Mouse (Mus musculus) limb, embryonic 13.5 days (tissue): ENCODE results near the gene Vwf. TPM values are rescaled to one million over a fixed set of nuclear protein-coding genes. Genes with fewer than 3 reads are reported as not detected.

ENCODE experiments used
- ATAC-seq: fragments of 200-750 bp; cut with Nextera tagmentation; 2 replicates; pipeline ENCODE4 v1.8.0; 2017; ENCODE audit warnings: low read depth, moderate number of reproducible peaks, moderate TSS enrichment; ENCODE audit not compliant: low FRiP score
- H3K27ac ChIP-seq: fragments of 300-500 bp; sonication (generic); 2 replicates; pipeline ENCODE4 v1.5.1; 2015; ENCODE audit warnings: inconsistent platforms, mild to moderate bottlenecking, moderate library complexity
- H3K27me3 ChIP-seq: fragments of 300-500 bp; sonication (generic); 2 replicates; pipeline ENCODE4 v1.6.1; 2015; ENCODE audit warnings: mild to moderate bottlenecking, inconsistent platforms
- H3K36me3 ChIP-seq: fragments of 300-500 bp; sonication (generic); 2 replicates; pipeline ENCODE4 v1.6.1; 2015; ENCODE audit warnings: inconsistent platforms, mild to moderate bottlenecking, moderate library complexity
- H3K4me1 ChIP-seq: fragments of 300-500 bp; sonication (generic); 2 replicates; pipeline ENCODE4 v1.6.1; 2015; ENCODE audit warnings: inconsistent platforms
- H3K4me2 ChIP-seq: fragments of 300-500 bp; sonication (generic); replicated peaks from 2 replicates; pipeline ENCODE4 v1.6.1; 2015; ENCODE audit warnings: inconsistent platforms, mild to moderate bottlenecking, moderate library complexity
- H3K4me3 ChIP-seq: fragments of 300-500 bp; sonication (generic); 2 replicates; pipeline ENCODE4 v1.5.1; 2015; ENCODE audit warnings: moderate library complexity, mild to moderate bottlenecking, inconsistent platforms
- H3K9ac ChIP-seq: fragments of 300-500 bp; sonication (generic); 2 replicates; pipeline ENCODE4 v1.6.1; 2015; ENCODE audit warnings: mild to moderate bottlenecking, inconsistent platforms
- H3K9me3 ChIP-seq: fragments of 300-500 bp; sonication (generic); 2 replicates; pipeline ENCODE4 v1.6.1; 2016; ENCODE audit warnings: inconsistent platforms
- WGBS: fragments of 180-500 bp; shearing (Covaris S2); methylation state at CpG from one replicate; pipeline ENCODE4 v1.1.7; 2015; 5-methylcytosine and 5-hydroxymethylcytosine counted together
- polyA plus RNA-seq: library from polyadenylated mRNA; unstranded; fragments of >200 nt; fragmentation: Nextera tagmentation; extraction: Ambion mirVana; gene quantifications from 2 replicates; pipeline ENCODE4 v1.2.1, GENCODE M21; 2015

Vwf gene
- polyA plus RNA-seq, 1 experiment from 2014 or later: 6.9 TPM

- H3K4me3 ChIP-seq: no peak overlapping the region
- no peaks in the 10 kb centered on the region for H3K27me3 ChIP-seq
- ATAC-seq: no peak
- 71% methylated on average over 9 of the region's 9 CpGs for WGBS
- no peaks in the 10 kb centered on the region for H3K9me3 ChIP-seq
- H3K4me1 ChIP-seq: peaks cover 17% of the 10 kb centered on the region
- no peaks in the 10 kb centered on the region for H3K36me3 ChIP-seq
- no peak overlapping the region for H3K4me2 ChIP-seq
- no peak overlapping the region for H3K9ac ChIP-seq
- H3K27ac ChIP-seq: no peak overlapping the region
Measured at GRCm38 (mm10) chr6:125577301-125577700, 30.7 kb downstream of the Vwf start.

GRCm38 (mm10) chr6:125577882-125578646 lies 31.5 kb downstream of the Vwf start:
- peaks cover 10% of the 10 kb centered on the region for H3K4me1 ChIP-seq
- no peak overlapping the region for H3K27ac ChIP-seq
- H3K4me2 ChIP-seq: no peak overlapping the region
- no peak for ATAC-seq
- no peaks in the 10 kb centered on the region for H3K9me3 ChIP-seq
- H3K9ac ChIP-seq: no peak overlapping the region
- H3K36me3 ChIP-seq: no peaks in the 10 kb centered on the region
- H3K27me3 ChIP-seq: no peaks in the 10 kb centered on the region
- WGBS: 52% methylated on average over 11 of the region's 11 CpGs
- no peak overlapping the region for H3K4me3 ChIP-seq

- no peaks in the 10 kb centered on the region for H3K36me3 ChIP-seq
- H3K4me2 ChIP-seq: no peak overlapping the region
- no peak overlapping the region for H3K27ac ChIP-seq
- ATAC-seq: no peak
- 85% methylated on average over 7 of the region's 7 CpGs for WGBS
- peaks cover 4% of the 10 kb centered on the region for H3K4me1 ChIP-seq
- no peaks in the 10 kb centered on the region for H3K9me3 ChIP-seq
- no peaks in the 10 kb centered on the region for H3K27me3 ChIP-seq
- no peak overlapping the region for H3K9ac ChIP-seq
- no peak overlapping the region for H3K4me3 ChIP-seq
Measured at GRCm38 (mm10) chr6:125578647-125579011, 32.1 kb downstream of the Vwf start.

GRCm38 (mm10) chr6:125579864-125580263 lies 33.3 kb downstream of the Vwf start:
- no peaks in the 10 kb centered on the region for H3K9me3 ChIP-seq
- H3K27me3 ChIP-seq: no peaks in the 10 kb centered on the region
- WGBS: 95% methylated on average over 2 of the region's 2 CpGs
- no peaks in the 10 kb centered on the region for H3K36me3 ChIP-seq
- ATAC-seq: no peak
- H3K4me2 ChIP-seq: no peak overlapping the region
- no peak overlapping the region for H3K27ac ChIP-seq
- peaks cover 3% of the 10 kb centered on the region; the same call in 1 of the 2 replicates for H3K4me1 ChIP-seq
- no peak overlapping the region for H3K4me3 ChIP-seq
- H3K9ac ChIP-seq: no peak overlapping the region

- Histone ChIP-seq H3K27ac (no peak overlapping the region), H3K4me1 (peaks cover 21% of the 10 kb centered on the region; the same call in 1 of the 2 replicates), H3K4me3 (no peak overlapping the region), H3K4me2 (no peak overlapping the region), H3K9ac (no peak overlapping the region), H3K36me3 (no peaks in the 10 kb centered on the region), H3K27me3 (no peaks in the 10 kb centered on the region), H3K9me3 (no peaks in the 10 kb centered on the region)
- WGBS: 89% methylated on average over 6 of the region's 6 CpGs
- no peak for ATAC-seq
Measured at GRCm38 (mm10) chr6:125583666-125584065, 37.1 kb downstream of the Vwf start.

- no peak overlapping the region for H3K9ac ChIP-seq
- H3K27me3 ChIP-seq: no peaks in the 10 kb centered on the region
- no peak overlapping the region for H3K4me3 ChIP-seq
- WGBS: 93% methylated on average over 15 of the region's 15 CpGs
- ATAC-seq: no peak
- H3K27ac ChIP-seq: no peak overlapping the region
- H3K4me1 ChIP-seq: peaks cover 21% of the 10 kb centered on the region; the same call in 1 of the 2 replicates
- no peaks in the 10 kb centered on the region for H3K36me3 ChIP-seq
- H3K9me3 ChIP-seq: no peaks in the 10 kb centered on the region
- H3K4me2 ChIP-seq: no peak overlapping the region
Measured at GRCm38 (mm10) chr6:125584266-125584665, 37.7 kb downstream of the Vwf start.

- Histone ChIP-seq H3K27ac (no peak overlapping the region), H3K36me3 (no peaks in the 10 kb centered on the region), H3K9me3 (no peaks in the 10 kb centered on the region), H3K4me2 (no peak overlapping the region), H3K9ac (no peak overlapping the region), H3K27me3 (no peaks in the 10 kb centered on the region), H3K4me3 (no peak overlapping the region), H3K4me1 (peaks cover 21% of the 10 kb centered on the region; the same call in 1 of the 2 replicates)
- 62% methylated on average over 3 of the region's 3 CpGs for WGBS
- ATAC-seq: no peak
Measured at GRCm38 (mm10) chr6:125585579-125585978, 39.0 kb downstream of the Vwf start.

GRCm38 (mm10) chr6:125586042-125586566 lies 39.5 kb downstream of the Vwf start:
- ATAC-seq: no peak
- no peaks in the 10 kb centered on the region for H3K36me3 ChIP-seq
- peaks cover 21% of the 10 kb centered on the region; the same call in 1 of the 2 replicates for H3K4me1 ChIP-seq
- no peaks in the 10 kb centered on the region for H3K9me3 ChIP-seq
- H3K27me3 ChIP-seq: no peaks in the 10 kb centered on the region
- no peak overlapping the region for H3K4me3 ChIP-seq
- H3K4me2 ChIP-seq: no peak overlapping the region
- WGBS: 95% methylated on average over 4 of the region's 4 CpGs
- H3K27ac ChIP-seq: no peak overlapping the region
- H3K9ac ChIP-seq: no peak overlapping the region

- H3K27ac ChIP-seq: no peak overlapping the region
- ATAC-seq: no peak
- H3K4me3 ChIP-seq: no peak overlapping the region
- 95% methylated on average over 12 of the region's 12 CpGs for WGBS
- no peaks in the 10 kb centered on the region for H3K9me3 ChIP-seq
- no peak overlapping the region for H3K9ac ChIP-seq
- no peaks in the 10 kb centered on the region for H3K27me3 ChIP-seq
- H3K4me2 ChIP-seq: no peak overlapping the region
- H3K36me3 ChIP-seq: no peaks in the 10 kb centered on the region
- peaks cover 21% of the 10 kb centered on the region; the same call in 1 of the 2 replicates for H3K4me1 ChIP-seq
Measured at GRCm38 (mm10) chr6:125588241-125588640, 41.7 kb downstream of the Vwf start.

GRCm38 (mm10) chr6:125589075-125589474 lies 42.5 kb downstream of the Vwf start:
- H3K27ac ChIP-seq: no peak overlapping the region
- no peak for ATAC-seq
- peaks cover 21% of the 10 kb centered on the region; the same call in 1 of the 2 replicates for H3K4me1 ChIP-seq
- no peaks in the 10 kb centered on the region for H3K36me3 ChIP-seq
- H3K4me3 ChIP-seq: no peak overlapping the region
- no peaks in the 10 kb centered on the region for H3K9me3 ChIP-seq
- H3K9ac ChIP-seq: no peak overlapping the region
- no peak overlapping the region for H3K4me2 ChIP-seq
- H3K27me3 ChIP-seq: no peaks in the 10 kb centered on the region
- WGBS: 71% methylated on average over 8 of the region's 8 CpGs

- Histone ChIP-seq H3K27me3 (no peaks in the 10 kb centered on the region), H3K9ac (no peak overlapping the region)
- WGBS: 88% methylated on average over 7 of the region's 7 CpGs
Measured at GRCm38 (mm10) chr6:125590056-125590455, 43.5 kb downstream of the Vwf start.

GRCm38 (mm10) chr6:125590471-125590870 lies 43.9 kb downstream of the Vwf start:
- WGBS: 66% methylated on average over 8 of the region's 8 CpGs
- Histone ChIP-seq H3K27ac (no peak overlapping the region), H3K36me3 (no peaks in the 10 kb centered on the region), H3K27me3 (no peaks in the 10 kb centered on the region), H3K4me2 (no peak overlapping the region), H3K4me3 (no peak overlapping the region), H3K9me3 (no peaks in the 10 kb centered on the region), H3K9ac (no peak overlapping the region), H3K4me1 (peaks cover 12% of the 10 kb centered on the region; the same call in 1 of the 2 replicates)
- no peak for ATAC-seq

More at GRCm38 (mm10) chr6:125590056-125590455, 43.5 kb downstream of the Vwf start:
- H3K27ac ChIP-seq: no peak overlapping the region
- no peak overlapping the region for H3K4me3 ChIP-seq
- H3K4me1 ChIP-seq: peaks cover 16% of the 10 kb centered on the region; the same call in 1 of the 2 replicates
- ATAC-seq: no peak
- no peaks in the 10 kb centered on the region for H3K36me3 ChIP-seq
- no peak overlapping the region for H3K4me2 ChIP-seq
- H3K9me3 ChIP-seq: no peaks in the 10 kb centered on the region
